ENCODE assay signal across 15 mouse cellular contexts in the genomic region with DNA sequence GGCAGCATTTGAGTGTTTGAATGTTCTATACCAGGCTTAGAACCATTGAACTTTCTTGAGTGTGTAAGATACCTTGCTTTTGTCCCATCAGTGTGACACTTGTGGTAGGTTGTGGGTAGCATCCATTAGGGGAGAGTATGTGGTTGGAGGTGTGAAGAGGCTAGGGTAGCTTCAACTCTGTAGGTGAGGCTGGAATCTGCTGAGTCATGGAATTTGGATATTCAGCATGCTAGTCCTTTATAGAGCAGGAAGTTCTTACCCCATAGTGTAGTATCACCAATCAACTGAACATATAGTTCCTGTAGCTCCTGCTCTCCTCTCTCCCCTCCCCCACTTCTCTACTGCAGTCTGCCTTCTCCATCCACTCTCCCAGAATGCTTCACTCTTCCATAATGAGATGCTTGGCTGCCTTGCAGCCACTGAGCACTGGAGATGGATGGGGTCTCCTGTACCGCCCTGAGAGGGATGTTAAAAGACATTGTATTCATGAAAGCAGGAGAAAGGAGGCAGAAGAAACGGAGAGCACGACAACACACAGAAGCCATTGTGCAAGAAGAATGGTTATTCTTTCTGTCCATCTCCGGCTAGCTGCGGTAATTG. TPM values are rescaled to one million over a fixed set of nuclear protein-coding genes. Genes with fewer than 3 reads are reported as not detected.
DNase-seq lines count a peak whose midpoint lies in the region; ATAC-seq and TF ChIP-seq lines count a peak whose summit lies in the region.
"Had no signal": no experiment of that assay in that cellular context is flagged by ENCODE, and none has a peak within 500 bp of the region (broad histone marks: within the 10 kb centered on the region; RNA-seq: fewer than 3 reads in every experiment).

No protein-coding gene starts in this region.

- H3K36me3 ChIP-seq in MEL (ENCODE audit: control insufficient read depth in 1 of 2, insufficient read depth in 2 of 2, low read length in 2 of 2) = no peaks in the 10 kb centered on the region
- H3K36me3 ChIP-seq in forebrain, embryonic 16.5 days (ENCODE audit: control insufficient read depth, insufficient read depth) = no peaks in the 10 kb centered on the region
- no peaks in the 10 kb centered on the region for H3K36me3 ChIP-seq in hindbrain, postnatal 0 days (ENCODE audit: insufficient read depth, low read length)
- H3K36me3 ChIP-seq: embryonic facial prominence, embryonic 15.5 days; heart, embryonic 15.5 days had no signal

- no peak for DNase-seq in frontal cortex, postnatal 25 days (ENCODE audit: low spot score in 2 of 2)
- DNase-seq in MEL (ENCODE audit: low read depth, low spot score) = no peak
- DNase-seq in hindbrain, postnatal 0 days (ENCODE audit: low spot score) = peak; percentile 68
- no peak for DNase-seq in gastrocnemius, adult 8-10 months (ENCODE audit: low spot score in 2 of 2)
- no peak for DNase-seq in gastrocnemius, adult 18-20 months (ENCODE audit: low spot score)
- no peak for DNase-seq in cerebellum, adult 9-11 months
- DNase-seq: adrenal gland, adult 8-10 months; B cell, adult 2 months; kidney, adult 2 months; kidney, postnatal 36 days had no signal

- ATAC-seq in frontal cortex, adult (ENCODE audit: low TSS enrichment) = peak; percentile 74; the same call in 1 of the 2 replicates
- ATAC-seq in forebrain, embryonic 16.5 days = peak; percentile 40; the same call in 1 of the 2 replicates
- ATAC-seq in hindbrain, postnatal 0 days = peak; percentile 77

- H3K4me2 ChIP-seq in forebrain, embryonic 16.5 days (ENCODE audit: low read length) = peak overlapping the region; percentile 33
- peak overlapping the region; percentile 36; the same call in 1 of the 2 replicates for H3K4me2 ChIP-seq in hindbrain, postnatal 0 days (ENCODE audit: low read depth, low read length)
- H3K4me2 ChIP-seq: embryonic facial prominence, embryonic 15.5 days; heart, embryonic 15.5 days; liver, embryonic 11.5 days had no signal

- H3K9me3 ChIP-seq in MEL (replicated peaks; ENCODE audit: insufficient read depth, low read length) = no peaks in the 10 kb centered on the region
- H3K9me3 ChIP-seq in forebrain, embryonic 16.5 days (ENCODE audit: control insufficient read depth, low read length) = no peaks in the 10 kb centered on the region
- H3K9me3 ChIP-seq in hindbrain, postnatal 0 days (ENCODE audit: low read length) = no peaks in the 10 kb centered on the region
- H3K9me3 ChIP-seq: embryonic facial prominence, embryonic 15.5 days; heart, embryonic 15.5 days had no signal

- no peak for TF ChIP-seq RAD21 in MEL (IDR thresholded peaks at IDR 0.05; ENCODE audit: low read depth, low read length)

- H3K79me2 ChIP-seq in MEL (ENCODE audit: control insufficient read depth, insufficient read depth, low read length, poor library complexity) = no peaks in the 10 kb centered on the region

- TF ChIP-seq POLR2A in MEL (IDR thresholded peaks at IDR 0.05; ENCODE audit: control insufficient read depth in 1 of 2, insufficient read depth in 1 of 2, low read depth in 1 of 2, low read length in 2 of 2, poor library complexity in 1 of 2) = no peak

- H3K4me1 ChIP-seq in MEL (ENCODE audit: control insufficient read depth in 1 of 2, insufficient read depth in 2 of 2, low read length in 2 of 2) = no peaks in the 10 kb centered on the region
- peaks cover 3% of the 10 kb centered on the region; the same call in 1 of the 2 replicates for H3K4me1 ChIP-seq in forebrain, embryonic 16.5 days (replicated peaks; ENCODE audit: control insufficient read depth, insufficient read depth, low read length)
- no peaks in the 10 kb centered on the region for H3K4me1 ChIP-seq in hindbrain, postnatal 0 days (ENCODE audit: insufficient read depth, low read length)
- H3K4me1 ChIP-seq: embryonic facial prominence, embryonic 15.5 days; heart, embryonic 15.5 days had no signal

- H3K9ac ChIP-seq in MEL (ENCODE audit: control insufficient read depth, low read depth, low read length, poor library complexity, severe bottlenecking) = no peak overlapping the region
- no peak overlapping the region for H3K9ac ChIP-seq in forebrain, embryonic 16.5 days (replicated peaks; ENCODE audit: low read depth, low read length)
- no peak overlapping the region for H3K9ac ChIP-seq in hindbrain, postnatal 0 days (replicated peaks; ENCODE audit: low read length)
- H3K9ac ChIP-seq: embryonic facial prominence, embryonic 15.5 days; heart, embryonic 15.5 days had no signal

- no peak for TF ChIP-seq CTCF in MEL (IDR thresholded peaks at IDR 0.05 in 2 of 3, conservative IDR thresholded peaks at IDR 0.05 in 1 of 3; ENCODE audit: control insufficient read depth in 1 of 3, insufficient read depth in 1 of 3, low read depth in 2 of 3, low read length in 3 of 3, poor library complexity in 1 of 3, severe bottlenecking in 1 of 3)
- no peak for TF ChIP-seq CTCF in hindbrain, postnatal 0 days (IDR thresholded peaks at IDR 0.05; ENCODE audit: low read depth)

- H3K27me3 ChIP-seq in MEL (ENCODE audit: control insufficient read depth in 1 of 2, insufficient read depth in 2 of 2, low read length in 2 of 2) = peaks cover 3 to 5% of the 10 kb centered on the region in 2 experiments; a peak in 3 of 4 replicates
- H3K27me3 ChIP-seq in forebrain, embryonic 16.5 days (replicated peaks; ENCODE audit: control insufficient read depth, insufficient read depth, low read length) = no peaks in the 10 kb centered on the region
- H3K27me3 ChIP-seq in hindbrain, postnatal 0 days (ENCODE audit: insufficient read depth, low read length) = no peaks in the 10 kb centered on the region
- H3K27me3 ChIP-seq: embryonic facial prominence, embryonic 15.5 days; heart, embryonic 15.5 days had no signal

- WGBS in forebrain, embryonic 16.5 days = 44% methylated on average over 5 of the region's 5 CpGs
- 37% methylated on average over 5 of the region's 5 CpGs for WGBS in hindbrain, postnatal 0 days

- no peak for TF ChIP-seq EP300 in MEL (IDR thresholded peaks at IDR 0.05; ENCODE audit: low read depth in 1 of 2, low read length in 2 of 2)

- no peak overlapping the region for H3K4me3 ChIP-seq in MEL (ENCODE audit: control insufficient read depth in 1 of 2, insufficient read depth in 1 of 2, low read depth in 2 of 2, low read length in 2 of 2)
- no peak overlapping the region for H3K4me3 ChIP-seq in forebrain, embryonic 16.5 days (replicated peaks; ENCODE audit: low read length)
- 0 out of 2 replicates have a peak overlapping the region, but pooled peaks have one; percentile 2 for H3K4me3 ChIP-seq in hindbrain, postnatal 0 days (ENCODE audit: low read length)
- H3K4me3 ChIP-seq: embryonic facial prominence, embryonic 15.5 days; heart, embryonic 15.5 days had no signal

- no peak overlapping the region for H3K27ac ChIP-seq in MEL (ENCODE audit: control insufficient read depth, low read depth, low read length)
- H3K27ac ChIP-seq in forebrain, embryonic 16.5 days (ENCODE audit: low read length) = no peak overlapping the region; the same call in 1 of the 2 replicates
- H3K27ac ChIP-seq in hindbrain, postnatal 0 days = peak overlapping the region; percentile 68
- H3K27ac ChIP-seq: embryonic facial prominence, embryonic 15.5 days; heart, embryonic 15.5 days had no signal

TF ChIP-seq in MEL, 35 proteins besides CTCF, POLR2A, EP300 and RAD21:
- peak; percentile 88 for TF ChIP-seq MAFK (IDR thresholded peaks at IDR 0.05; ENCODE audit: borderline replicate concordance, low read depth, low read length)
- TF ChIP-seq MAZ (IDR thresholded peaks at IDR 0.05; ENCODE audit: low read depth, low read length) = no peak

RNA-seq across cellular contexts. Expression of gene Dcun1d4, which starts 3.3 kb away (rescaled TPM):
- total RNA-seq in MEL (2012; rRNA removed) = 7.6 and 9.2 TPM in 2 replicates
- polyA plus RNA-seq in MEL (2012; ENCODE audit: insufficient read depth in 1 of 2, insufficient read length in 2 of 2, low read depth in 1 of 2, low replicate concordance in 2 of 2, missing spikeins in 1 of 2) = 10 to 100 TPM in 1 of 2 experiments, not detected in 1; 10.0 TPM
- polyA plus RNA-seq in forebrain, embryonic 16.5 days (2015; fragmentation: Nextera tagmentation; extraction: Ambion mirVana) = 46.5 and 51.4 TPM in 2 replicates
- 25.1 and 27.2 TPM in 2 replicates for total RNA-seq in hindbrain, postnatal 0 days (2014; rRNA removed)
- 38.5 and 40.8 TPM in 2 replicates for polyA plus RNA-seq in hindbrain, postnatal 0 days (2015; fragmentation: Nextera tagmentation; extraction: Ambion mirVana)
- 10 to 100 TPM in 3 of 4 experiments, 1 to 10 TPM in 1; 6.9 to 11.6 (median 10.1) TPM for total RNA-seq in gastrocnemius, adult 8-10 months (2022)
- total RNA-seq in gastrocnemius, adult 18-20 months (2021) = 10 to 100 TPM; 10.8 to 11.1 TPM
